Mouse (Mus musculus) kidney, adult 18-20 months (tissue): ENCODE data around the gene Ctbp2.
"Not testable (repeated sequence)": the region's sequence is repeated elsewhere in the genome, so short reads cannot be mapped to it uniquely, and the experiment has no call there.

ENCODE experiments used
- DNase-seq: peaks from one replicate; pipeline ENCODE4 v3.0.0; 2021

The Ctbp2 gene

GRCm38 (mm10) chr7:133120221-133120751 lies 3.9 kb downstream of the Ctbp2 start:
- DNase-seq = no peak

GRCm38 (mm10) chr7:133117815-133118214 lies 6.3 kb downstream of the Ctbp2 start:
- DNase-seq = no peak

- DNase-seq = no peak
Measured at GRCm38 (mm10) chr7:133116542-133116941, 7.6 kb downstream of the Ctbp2 start.

GRCm38 (mm10) chr7:133115886-133116285 lies 8.3 kb downstream of the Ctbp2 start:
- peak; percentile 80 for DNase-seq

- peak; percentile 54 for DNase-seq
Measured at GRCm38 (mm10) chr7:133114847-133115470, 9.2 kb downstream of the Ctbp2 start.

- DNase-seq = no peak
Measured at GRCm38 (mm10) chr7:133113185-133113895, 10.8 kb downstream of the Ctbp2 start.

- DNase-seq = peak; percentile 82
Measured at GRCm38 (mm10) chr7:133112351-133112831, 11.8 kb downstream of the Ctbp2 start.

GRCm38 (mm10) chr7:133109442-133109841 lies 14.7 kb downstream of the Ctbp2 start:
- DNase-seq = no peak

- peak; percentile 47 for DNase-seq
Measured at GRCm38 (mm10) chr7:133108695-133109094, 15.5 kb downstream of the Ctbp2 start.

- no peak for DNase-seq
Measured at GRCm38 (mm10) chr7:133102578-133102977, 21.6 kb downstream of the Ctbp2 start.

- DNase-seq = no peak
Measured at GRCm38 (mm10) chr7:133101070-133101469, 23.1 kb downstream of the Ctbp2 start.

- DNase-seq = no peak
Measured at GRCm38 (mm10) chr7:133100178-133100577, 24.0 kb downstream of the Ctbp2 start.

GRCm38 (mm10) chr7:133099266-133099665 lies 24.9 kb downstream of the Ctbp2 start:
- DNase-seq = no peak

GRCm38 (mm10) chr7:133098118-133098793 lies 25.9 kb downstream of the Ctbp2 start:
- DNase-seq = no peak

GRCm38 (mm10) chr7:133095610-133096009 lies 28.5 kb downstream of the Ctbp2 start:
- not testable (repeated sequence) for DNase-seq

- DNase-seq = no peak
Measured at GRCm38 (mm10) chr7:133094711-133095495, 29.3 kb downstream of the Ctbp2 start.

- DNase-seq = no peak
Measured at GRCm38 (mm10) chr7:133094161-133094560, 30.0 kb downstream of the Ctbp2 start.

- no peak for DNase-seq
Measured at GRCm38 (mm10) chr7:133093731-133094130, 30.4 kb downstream of the Ctbp2 start.

- DNase-seq = no peak
Measured at GRCm38 (mm10) chr7:133090641-133091040, 33.5 kb downstream of the Ctbp2 start.

GRCm38 (mm10) chr7:133089621-133090260 lies 34.4 kb downstream of the Ctbp2 start:
- DNase-seq = peak; percentile 28

- peak; percentile 82 for DNase-seq
Measured at GRCm38 (mm10) chr7:133088830-133089261, 35.3 kb downstream of the Ctbp2 start.

GRCm38 (mm10) chr7:133088411-133088810 lies 35.7 kb downstream of the Ctbp2 start:
- peak; percentile 76 for DNase-seq
